Mouse (Mus musculus) ES-Bruce4 (cell line): ENCODE data around the gene Zfp185. TPM values are rescaled to one million over a fixed set of nuclear protein-coding genes. Genes with fewer than 3 reads are reported as not detected.
A peak's percentile ranks its signal among the peaks of the same experiment; 100 is the strongest.

Experiments used
- H3K27ac ChIP-seq: 2 replicates; pipeline ENCODE4 v1.5.1; 2012; ENCODE audit warnings: low read length, inconsistent platforms; ENCODE audit not compliant: insufficient read depth
- H3K27me3 ChIP-seq: 2 replicates; pipeline ENCODE4 v1.6.1; 2012; ENCODE audit warnings: mild to moderate bottlenecking, low read length, inconsistent platforms; ENCODE audit not compliant: control insufficient read depth, poor library complexity, insufficient read depth, severe bottlenecking
- H3K36me3 ChIP-seq: 2 replicates; pipeline ENCODE4 v1.6.1; 2012; ENCODE audit warnings: inconsistent platforms, mild to moderate bottlenecking, low read length, moderate library complexity; ENCODE audit not compliant: control insufficient read depth, poor library complexity, insufficient read depth, severe bottlenecking
- H3K4me1 ChIP-seq: one replicate; pipeline ENCODE4 v1.8.1; 2011; ENCODE audit warnings: low read length; ENCODE audit not compliant: control insufficient read depth, insufficient read depth
- H3K4me3 ChIP-seq: 2 replicates; pipeline ENCODE4 v1.5.1; 2011; ENCODE audit warnings: low read depth, mild to moderate bottlenecking, low read length
- H3K9ac ChIP-seq: 2 replicates; pipeline ENCODE4 v1.6.1; 2012; ENCODE audit warnings: low read depth, mild to moderate bottlenecking, inconsistent platforms; ENCODE audit not compliant: poor library complexity, severe bottlenecking
- H3K9me3 ChIP-seq: replicated peaks from 2 replicates; pipeline ENCODE4 v1.6.1; 2012; ENCODE audit warnings: mild to moderate bottlenecking, low read length, inconsistent platforms; ENCODE audit not compliant: control insufficient read depth, poor library complexity, insufficient read depth, severe bottlenecking
- CTCF ChIP-seq: IDR thresholded peaks from one replicate; pipeline ENCODE4 v1.8.1; 2011; ENCODE audit warnings: low read depth, low read length
- EP300 ChIP-seq: IDR thresholded peaks from 2 replicates; pipeline ENCODE4 v1.6.1; 2011; ENCODE audit warnings: low read depth, low read length; ENCODE audit not compliant: insufficient read depth
- POLR2A ChIP-seq: IDR thresholded peaks from one replicate; pipeline ENCODE4 v1.8.1; 2011; ENCODE audit warnings: low read length; ENCODE audit not compliant: insufficient read depth
- polyA plus RNA-seq: library from polyadenylated mRNA; stranded (reverse); fragments of >200 nt; gene quantifications from 2 replicates; pipeline ENCODE4 v1.2.4, GENCODE M21; 2011; ENCODE audit warnings: low read depth; ENCODE audit not compliant: missing spikeins, insufficient read depth, insufficient read length

The Zfp185 gene
- polyA plus RNA-seq, 1 experiment, result 20.2 TPM

- H3K4me1 ChIP-seq, result no peaks in the 10 kb centered on the region
- H3K27me3 ChIP-seq, result no peaks in the 10 kb centered on the region
- no peak overlapping the region for H3K27ac ChIP-seq
- TF ChIP-seq EP300, result no peak
- no peak for TF ChIP-seq CTCF
- no peak for TF ChIP-seq POLR2A
- no peak overlapping the region for H3K9ac ChIP-seq
- H3K4me3 ChIP-seq, result no peak overlapping the region
- H3K9me3 ChIP-seq, result no peaks in the 10 kb centered on the region
- H3K36me3 ChIP-seq, result no peaks in the 10 kb centered on the region
Observed at GRCm38 (mm10) chrX:73003110-73003509, 16.0 kb downstream of the Zfp185 start.

GRCm38 (mm10) chrX:73005678-73006077 lies 18.5 kb downstream of the Zfp185 start:
- H3K27me3 ChIP-seq, result no peaks in the 10 kb centered on the region
- H3K9ac ChIP-seq, result no peak overlapping the region
- no peak for TF ChIP-seq POLR2A
- TF ChIP-seq EP300, result no peak
- TF ChIP-seq CTCF, result no peak
- H3K27ac ChIP-seq, result no peak overlapping the region
- H3K36me3 ChIP-seq, result no peaks in the 10 kb centered on the region
- no peak overlapping the region for H3K4me3 ChIP-seq
- H3K9me3 ChIP-seq, result no peaks in the 10 kb centered on the region
- H3K4me1 ChIP-seq, result no peaks in the 10 kb centered on the region

GRCm38 (mm10) chrX:73007597-73008479 lies 20.7 kb downstream of the Zfp185 start:
- no peaks in the 10 kb centered on the region for H3K27me3 ChIP-seq
- H3K4me3 ChIP-seq, result peak overlapping the region; percentile 88
- 0 out of 2 replicates have a peak, but pooled peaks have one; percentile 26 for TF ChIP-seq EP300
- TF ChIP-seq CTCF, result peak; percentile 76
- TF ChIP-seq POLR2A, result no peak
- H3K9ac ChIP-seq, result peak overlapping the region; percentile 76; the same call in 1 of the 2 replicates
- no peak overlapping the region for H3K27ac ChIP-seq
- H3K9me3 ChIP-seq, result no peaks in the 10 kb centered on the region
- H3K36me3 ChIP-seq, result no peaks in the 10 kb centered on the region
- no peaks in the 10 kb centered on the region for H3K4me1 ChIP-seq

DNA sequence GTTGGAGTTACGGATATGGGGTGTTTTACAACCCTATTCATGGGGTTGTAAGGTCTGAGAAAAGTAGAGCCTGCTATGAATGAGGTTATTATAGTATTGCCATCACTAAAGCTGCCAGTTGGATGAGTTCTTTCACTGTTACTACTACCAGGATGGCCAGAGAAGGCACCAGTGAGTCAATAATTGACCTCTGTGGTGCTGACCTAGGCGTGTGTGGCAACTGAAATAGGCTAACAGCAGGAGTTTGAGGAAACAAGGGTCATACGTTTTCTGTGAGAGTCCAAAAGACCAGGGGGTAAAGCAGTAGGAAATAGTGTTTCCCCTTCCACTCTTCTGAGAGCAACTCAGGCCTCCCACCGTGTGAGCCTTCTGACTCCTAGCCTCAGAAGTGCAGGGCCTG lies 25.7 kb downstream of the Zfp185 start:
- no peak overlapping the region for H3K27ac ChIP-seq
- H3K36me3 ChIP-seq, result no peaks in the 10 kb centered on the region
- H3K4me3 ChIP-seq, result no peak overlapping the region
- H3K9ac ChIP-seq, result no peak overlapping the region
- no peak for TF ChIP-seq CTCF
- no peak for TF ChIP-seq EP300
- no peak for TF ChIP-seq POLR2A
- no peaks in the 10 kb centered on the region for H3K27me3 ChIP-seq
- no peaks in the 10 kb centered on the region for H3K9me3 ChIP-seq
- no peaks in the 10 kb centered on the region for H3K4me1 ChIP-seq

GRCm38 (mm10) chrX:73037003-73037402 lies 49.9 kb downstream of the Zfp185 start, which contains the start of gene Pnma5:
Gene Pnma5, minus strand, starts transcription at chrX:73037103.
- no peak within 1 kb of the TSS for H3K27ac ChIP-seq
- no peak within 1 kb of the TSS for H3K9ac ChIP-seq
- H3K4me3 ChIP-seq, result no peak within 1 kb of the TSS
- H3K27me3 ChIP-seq, result no peaks in the 10 kb centered on the region
- H3K36me3 ChIP-seq, result no peaks in the 10 kb centered on the region
- TF ChIP-seq POLR2A (no peak), EP300 (no peak), CTCF (no peak)
- H3K4me1 ChIP-seq, result no peaks in the 10 kb centered on the region
- no peaks in the 10 kb centered on the region for H3K9me3 ChIP-seq

GRCm38 (mm10) chrX:73038831-73039230 lies 51.7 kb downstream of the Zfp185 start:
- H3K4me1 ChIP-seq, result no peaks in the 10 kb centered on the region
- H3K9me3 ChIP-seq, result no peaks in the 10 kb centered on the region
- no peak overlapping the region for H3K9ac ChIP-seq
- no peaks in the 10 kb centered on the region for H3K27me3 ChIP-seq
- TF ChIP-seq POLR2A, result no peak
- TF ChIP-seq EP300, result no peak
- no peak for TF ChIP-seq CTCF
- no peak overlapping the region for H3K27ac ChIP-seq
- H3K36me3 ChIP-seq, result no peaks in the 10 kb centered on the region
- no peak overlapping the region; the same call in none of the 2 replicates for H3K4me3 ChIP-seq
